Mouse (Mus musculus): ENCODE measurements around the gene Satb1.
A peak's percentile ranks its signal among the peaks of the same experiment; 100 is the strongest.

The Satb1 gene

DNA sequence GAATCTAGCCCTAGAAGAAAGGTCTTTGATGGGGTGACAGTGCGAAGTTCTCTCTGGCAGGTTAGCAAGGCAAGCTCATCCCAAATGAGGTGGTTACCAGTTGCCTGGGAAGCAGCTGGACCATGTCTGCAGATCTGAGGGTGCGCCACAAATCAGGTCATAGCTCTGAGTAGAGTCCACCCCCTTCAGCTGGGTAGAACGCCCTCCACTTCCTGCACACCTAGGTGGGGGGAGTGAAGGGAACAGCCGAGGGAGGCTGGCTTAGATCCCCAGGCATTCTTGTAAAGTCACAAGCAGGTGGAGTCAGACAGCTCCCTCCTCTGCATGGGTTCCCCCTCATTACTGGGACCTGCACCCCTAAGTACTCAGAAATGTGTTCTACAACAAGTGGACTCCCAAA lies 6.6 kb downstream of the Satb1 start:
- DNase-seq (ENCODE audit: low spot score in 2 of 2): no peak

DNA sequence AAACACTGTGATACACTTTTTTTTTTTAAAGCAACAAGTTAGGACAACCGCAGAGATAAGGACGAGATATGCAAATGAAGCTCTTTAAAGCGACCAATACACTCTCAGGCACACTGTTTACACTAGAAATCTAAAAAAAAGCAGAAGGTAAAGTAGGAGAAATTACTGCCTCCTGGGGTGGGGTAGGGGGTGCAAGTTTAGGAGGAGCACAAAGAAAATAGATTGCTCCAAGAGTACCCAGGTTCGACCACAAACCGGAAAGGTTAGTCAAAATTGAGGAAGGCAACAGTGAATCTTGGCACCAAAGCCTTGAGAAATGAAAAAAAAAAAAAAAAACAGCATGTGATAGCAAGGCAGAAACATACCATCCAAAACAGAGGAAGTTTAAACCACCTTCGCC lies 18.8 kb downstream of the Satb1 start:
- no peak for DNase-seq (ENCODE audit: low spot score in 2 of 2)

DNA sequence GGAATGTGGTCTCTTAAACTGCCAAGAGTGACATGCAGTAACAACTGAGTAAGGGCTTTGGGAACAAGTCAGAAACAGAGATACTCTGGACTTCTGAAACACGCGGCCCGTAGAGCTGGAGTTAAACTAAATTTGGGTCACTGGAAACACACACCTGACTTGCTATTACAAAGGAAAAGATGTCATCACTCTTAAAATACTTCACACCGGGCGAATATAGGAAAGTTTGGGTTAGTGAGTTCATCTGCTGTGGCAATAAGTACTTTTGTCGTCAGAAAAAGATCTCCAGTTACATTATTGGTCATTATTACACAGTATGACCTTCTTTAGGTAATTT lies 19.3 kb downstream of the Satb1 start:
- DNase-seq (ENCODE audit: low spot score in 2 of 2): no peak

DNA sequence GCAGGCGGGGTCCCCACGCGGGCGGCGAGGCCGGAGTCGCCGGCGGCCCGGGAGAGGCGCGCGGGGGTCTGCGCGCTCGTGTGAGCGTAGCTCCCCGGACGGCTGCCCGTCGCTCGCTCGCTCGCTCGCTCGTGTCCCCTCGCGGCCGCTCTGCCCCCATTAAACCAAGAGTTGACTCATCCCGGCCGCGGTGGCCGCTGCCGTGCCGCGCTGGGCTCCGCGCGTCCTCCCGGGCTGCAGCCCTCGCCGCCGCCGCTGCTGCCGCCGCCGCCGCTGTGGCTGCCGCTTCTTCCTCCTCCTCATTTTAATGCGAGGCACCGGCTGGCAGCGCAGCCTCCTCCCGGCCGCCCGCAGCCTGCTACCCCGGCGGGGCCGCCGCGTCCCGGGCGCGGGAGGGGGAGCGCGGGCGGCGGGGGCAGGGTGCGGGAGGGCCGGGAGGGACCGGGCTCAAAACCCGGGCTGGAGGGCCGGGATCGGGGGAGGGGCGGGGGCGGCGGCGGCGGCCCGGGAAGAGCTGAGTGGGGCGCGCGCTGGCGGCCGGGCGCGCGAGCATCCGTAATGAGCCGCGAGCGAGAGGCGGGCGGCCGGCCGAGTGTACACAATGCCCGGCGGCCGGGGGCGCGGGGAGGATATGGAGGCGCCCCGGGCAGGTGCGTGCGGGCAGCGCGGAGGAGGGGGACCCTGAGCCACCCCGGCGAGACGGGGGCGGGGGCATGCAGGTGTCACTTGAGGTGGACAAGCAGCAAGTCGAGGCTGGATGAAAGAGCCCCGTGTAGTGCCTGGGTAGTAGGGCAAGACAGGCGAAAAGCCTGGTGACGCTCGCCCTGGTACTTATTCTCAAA lies 19.9 kb downstream of the Satb1 start:
- DNase-seq (ENCODE audit: low spot score in 2 of 2): peak; percentile 28 to 61

DNA sequence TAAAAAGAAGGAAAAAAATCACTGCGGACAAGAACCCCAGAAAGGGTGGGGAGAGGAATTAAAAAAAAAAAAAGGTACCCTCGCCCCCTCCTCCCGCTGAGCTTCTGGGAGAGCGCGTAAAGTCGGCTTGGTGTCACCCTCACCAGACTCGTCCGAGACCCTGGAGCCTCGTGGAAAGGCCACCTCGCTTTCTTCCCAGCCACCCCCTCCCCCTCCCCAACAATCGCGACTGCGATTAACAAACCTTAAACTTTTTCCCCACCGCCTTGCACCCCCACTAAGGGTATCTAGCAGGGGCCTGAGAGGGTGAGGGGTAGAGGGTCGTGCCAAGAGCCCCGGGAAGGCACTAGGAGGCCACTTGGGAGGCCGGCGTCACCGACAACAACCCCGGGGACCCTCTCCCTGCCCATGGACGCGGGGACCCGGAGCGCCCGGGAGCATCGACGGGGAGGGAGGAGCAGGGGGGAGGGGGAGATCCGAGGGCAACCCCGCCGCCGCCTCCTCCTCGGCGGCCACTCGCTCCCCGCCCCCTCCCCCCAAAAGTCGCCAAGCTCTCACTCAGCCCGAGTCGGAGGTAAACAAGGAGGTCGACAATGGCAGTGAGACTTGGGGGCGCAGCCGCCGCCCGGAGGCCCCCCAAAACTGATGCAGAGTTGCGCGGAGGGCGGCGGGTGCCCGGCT lies 20.7 kb downstream of the Satb1 start:
- DNase-seq (ENCODE audit: low spot score in 2 of 2): peak in 1 of 2 experiments; percentile 42

DNA sequence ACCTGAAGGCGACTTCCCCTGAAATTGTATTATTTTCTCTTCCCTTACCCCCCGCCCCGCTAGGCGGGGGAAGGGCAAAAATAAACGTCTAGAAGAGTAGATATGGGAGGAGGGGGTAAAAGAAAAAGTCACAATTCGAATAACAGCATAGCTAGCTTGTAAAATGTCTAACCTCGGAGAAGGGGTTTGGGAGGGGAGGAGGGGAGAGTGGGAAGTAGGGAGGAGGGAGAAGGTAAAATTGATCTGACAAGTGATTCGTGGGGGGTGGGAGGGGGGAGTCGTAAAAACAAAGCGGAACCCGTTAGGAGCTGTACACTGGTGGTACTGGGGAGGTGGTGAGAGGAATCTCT lies 21.2 kb downstream of the Satb1 start:
- no peak for DNase-seq (ENCODE audit: low spot score in 2 of 2)

DNA sequence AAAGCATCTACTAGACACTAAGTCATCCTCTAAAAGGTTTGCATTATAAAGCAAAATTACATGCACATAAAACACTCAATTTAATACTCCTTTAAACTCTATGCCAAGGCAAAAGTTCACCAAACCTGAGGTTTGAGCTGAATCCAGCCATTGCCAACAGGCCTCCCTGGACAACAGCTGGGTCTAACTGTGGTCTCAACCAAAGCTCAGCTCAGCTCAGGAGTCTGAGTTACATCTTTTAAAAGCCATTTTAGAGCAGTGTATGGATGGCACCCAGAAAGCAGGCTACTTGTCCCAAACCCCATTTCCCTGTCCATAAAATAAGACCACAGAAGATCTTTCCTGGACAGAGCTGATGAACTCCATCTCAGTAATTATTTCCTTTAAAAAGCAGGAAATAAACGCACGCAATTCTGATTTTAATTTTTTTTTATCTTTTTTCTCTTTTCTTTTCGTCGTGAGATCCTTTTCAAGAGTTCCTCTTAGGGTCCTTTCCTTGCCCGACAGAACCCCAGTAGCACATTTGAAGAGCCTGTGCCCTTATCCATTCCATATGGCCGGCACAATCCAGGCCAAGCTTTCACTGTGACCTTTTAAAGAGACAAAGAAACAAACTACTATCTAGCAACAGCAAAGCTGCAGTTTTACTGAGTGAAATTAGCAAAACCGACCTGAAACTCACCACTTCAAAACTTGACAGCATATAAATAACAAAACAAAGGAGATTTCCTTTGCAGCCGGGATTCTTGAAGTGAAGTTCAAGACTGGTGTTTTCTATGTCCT lies 21.8 kb downstream of the Satb1 start:
- peak; percentile 22 to 42 for DNase-seq (ENCODE audit: low spot score in 2 of 2)

DNA sequence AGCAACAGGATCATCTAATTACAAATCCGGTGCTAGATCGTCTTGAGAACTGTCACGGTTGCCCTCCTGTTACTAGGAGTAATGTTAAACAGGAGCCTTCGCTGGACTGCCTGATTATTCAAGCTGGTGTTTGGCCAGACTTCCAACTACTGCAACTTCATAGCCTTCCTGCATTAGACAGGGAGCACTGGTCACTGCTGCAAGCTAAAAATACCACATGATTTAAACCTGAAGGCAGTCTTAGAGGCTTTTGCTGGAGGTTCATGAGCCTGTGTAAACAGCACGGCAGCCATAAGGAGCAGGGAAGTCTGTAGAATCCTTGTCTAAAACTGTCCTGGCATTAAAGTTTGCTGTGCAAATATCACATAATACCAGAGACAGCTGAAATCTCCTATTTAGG lies 25.7 kb downstream of the Satb1 start:
- DNase-seq (ENCODE audit: low spot score in 2 of 2): no peak

DNA sequence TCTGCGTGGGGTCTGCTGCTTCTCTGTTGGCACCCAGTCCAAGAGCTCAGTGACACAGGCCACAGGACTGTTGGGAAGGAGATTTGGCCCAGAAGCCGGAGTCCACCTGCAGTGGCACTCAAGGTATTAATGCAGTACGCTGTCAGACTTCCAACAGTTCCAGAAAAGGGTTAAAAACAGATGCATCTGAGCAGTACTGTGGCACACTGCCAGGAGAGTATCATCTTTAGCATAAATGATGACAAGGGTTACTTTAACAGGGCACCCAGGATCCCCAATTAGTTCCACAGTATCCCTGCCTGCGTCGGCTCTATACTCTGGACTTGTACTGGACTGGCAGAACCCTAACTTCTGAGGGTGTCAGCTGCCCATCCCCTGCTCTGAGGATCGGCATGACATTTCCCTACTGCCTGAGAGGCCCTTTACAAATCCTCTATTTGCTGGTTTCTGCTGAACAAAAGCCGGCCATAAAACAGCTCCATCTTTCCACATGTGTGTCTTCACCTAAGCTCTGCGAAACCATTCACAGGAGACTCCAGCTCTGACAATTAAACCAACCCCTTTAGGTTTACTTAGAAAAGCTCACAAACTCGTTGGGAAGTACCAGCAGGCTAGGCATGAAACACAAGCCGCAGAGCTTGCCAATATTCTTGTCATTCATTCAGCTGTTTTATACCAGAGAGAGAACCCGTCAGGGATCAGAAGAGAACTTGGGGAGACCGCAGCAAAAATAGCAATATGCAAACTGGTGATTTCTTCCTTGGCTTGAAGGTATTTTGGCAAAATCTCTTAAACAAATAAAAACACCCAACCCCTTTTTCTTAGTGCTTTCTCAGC lies 26.7 kb downstream of the Satb1 start:
- no peak for DNase-seq (ENCODE audit: low spot score in 2 of 2)

DNA sequence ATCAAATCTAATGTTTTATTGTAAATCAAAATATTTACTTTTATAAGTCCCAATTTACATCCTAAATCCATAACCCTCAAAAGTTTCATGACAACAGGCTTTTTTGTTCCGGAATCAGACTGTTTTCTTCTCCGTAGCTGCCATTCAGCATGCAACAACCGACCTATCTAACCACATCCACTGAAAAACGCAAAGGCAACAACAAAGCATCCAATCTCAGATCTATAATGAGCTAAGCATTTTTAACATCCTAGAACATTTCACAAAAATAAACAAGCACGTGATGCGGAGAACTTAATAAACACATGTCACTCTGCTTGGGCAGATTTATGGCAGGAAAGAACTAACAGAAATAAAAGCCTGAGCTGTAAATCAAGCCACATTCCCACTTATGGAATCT lies 32.9 kb downstream of the Satb1 start:
- no peak for DNase-seq (ENCODE audit: low spot score in 2 of 2)

DNA sequence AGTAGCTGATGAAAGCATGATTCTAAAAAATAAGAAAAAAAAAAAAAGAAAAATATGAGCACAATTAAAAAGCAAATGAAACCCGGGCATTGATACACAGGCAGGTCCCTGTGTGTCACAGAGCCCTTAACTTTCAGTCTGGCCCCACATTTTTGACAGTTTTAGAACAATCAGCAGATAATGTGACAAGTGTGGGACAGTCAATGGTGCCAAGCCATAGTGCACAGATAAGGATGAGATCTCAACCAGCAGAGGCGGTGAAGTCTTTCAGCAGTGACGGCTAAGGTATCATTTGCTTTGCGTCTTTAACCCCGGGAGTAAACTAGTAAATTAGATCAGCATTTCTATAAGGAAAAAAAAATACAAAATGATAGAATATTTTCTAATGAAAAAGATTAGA lies 36.6 kb downstream of the Satb1 start:
- DNase-seq (ENCODE audit: low spot score in 2 of 2): no peak

DNA sequence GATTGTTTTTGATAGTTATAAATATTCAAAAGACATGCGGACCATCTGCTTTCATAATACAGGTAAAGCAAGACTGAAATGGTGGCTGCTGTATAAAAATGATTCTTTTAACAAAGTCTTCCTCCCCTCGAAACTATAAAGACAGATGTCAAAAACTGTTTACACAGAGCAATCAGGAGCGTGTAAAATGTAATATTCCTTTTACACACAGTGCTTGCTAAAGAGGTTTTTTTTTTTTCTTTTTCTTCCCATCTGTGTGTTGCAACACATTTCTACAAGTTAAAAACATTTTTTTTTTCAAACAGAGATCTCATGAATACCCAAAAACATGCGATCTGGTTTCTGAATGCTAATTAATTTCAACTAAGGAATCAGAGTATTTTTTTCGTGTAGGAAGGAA lies 41.9 kb downstream of the Satb1 start:
- DNase-seq (ENCODE audit: low spot score in 2 of 2): no peak

DNA sequence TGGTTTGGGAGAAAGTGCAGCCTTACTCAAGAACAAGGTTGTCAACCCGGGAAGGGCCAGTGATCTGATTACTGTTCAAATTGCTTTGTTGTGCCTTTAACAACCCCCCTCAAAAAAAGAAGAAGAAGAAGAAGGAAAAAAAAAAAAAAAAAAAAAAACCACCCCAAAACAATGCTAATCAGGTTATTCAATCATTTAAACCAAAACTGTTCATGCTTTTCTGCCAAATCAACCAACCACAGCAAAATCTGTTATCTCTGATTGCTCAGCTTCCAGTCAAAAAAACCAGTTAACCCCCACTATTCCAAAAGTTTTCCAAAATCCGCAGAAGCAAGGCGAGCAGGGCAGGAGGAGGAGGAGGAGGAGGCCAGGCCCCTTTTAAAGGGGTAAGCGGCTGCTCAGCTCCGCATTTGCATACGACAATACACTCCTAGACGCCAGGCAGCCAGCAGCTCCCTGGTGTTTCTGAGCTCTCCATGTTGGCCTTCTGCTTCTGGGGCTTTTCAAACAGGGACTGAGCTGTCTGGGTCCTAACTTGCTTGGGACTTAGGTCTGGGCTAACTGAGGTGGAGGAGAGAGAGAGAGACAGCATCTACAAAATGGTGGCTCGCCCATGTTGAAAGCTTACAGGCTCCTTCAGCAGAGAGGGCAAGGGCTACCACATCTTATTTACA lies 42.6 kb downstream of the Satb1 start:
- DNase-seq (ENCODE audit: low spot score in 2 of 2): no peak

DNA sequence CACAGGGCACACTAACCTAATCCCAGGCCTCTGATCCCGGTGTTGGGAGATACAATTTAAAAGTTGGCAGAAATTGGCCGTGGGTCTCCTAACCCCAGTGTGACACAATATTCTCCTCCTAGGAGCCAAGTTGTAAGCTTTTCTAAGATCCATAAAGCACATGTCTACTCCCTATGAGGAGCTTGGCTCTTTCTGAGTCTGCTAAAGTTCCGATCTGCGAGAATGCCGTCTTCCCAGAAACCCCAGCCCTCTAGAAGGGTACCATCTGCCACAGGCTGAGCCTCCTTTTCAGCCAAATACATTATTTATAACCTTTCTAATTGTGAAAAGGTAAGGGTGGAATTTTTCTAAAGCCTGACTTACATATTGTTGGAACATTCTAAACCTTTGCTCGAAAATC lies 43.3 kb downstream of the Satb1 start:
- no peak for DNase-seq (ENCODE audit: low spot score in 2 of 2)

DNA sequence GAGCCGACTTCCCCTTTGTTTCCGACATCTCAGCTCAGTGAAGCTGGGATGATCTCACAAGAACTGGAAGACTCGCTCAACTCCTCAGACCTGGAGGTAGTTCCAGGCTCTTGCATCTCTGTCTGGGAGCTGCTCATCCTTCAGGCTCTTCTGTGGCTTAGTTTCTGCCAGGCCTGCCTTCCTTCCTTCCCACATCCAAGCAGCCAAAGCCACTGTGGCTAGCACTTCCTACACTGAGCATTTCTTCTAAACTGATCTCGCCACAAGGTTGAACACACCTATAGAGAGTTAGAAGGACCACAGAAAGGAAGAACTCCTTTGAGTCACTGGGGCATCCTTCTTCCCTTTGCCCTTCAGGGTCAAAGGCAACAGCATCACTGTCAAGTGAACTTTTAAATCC lies 44.0 kb downstream of the Satb1 start:
- no peak for DNase-seq (ENCODE audit: low spot score in 2 of 2)

DNA sequence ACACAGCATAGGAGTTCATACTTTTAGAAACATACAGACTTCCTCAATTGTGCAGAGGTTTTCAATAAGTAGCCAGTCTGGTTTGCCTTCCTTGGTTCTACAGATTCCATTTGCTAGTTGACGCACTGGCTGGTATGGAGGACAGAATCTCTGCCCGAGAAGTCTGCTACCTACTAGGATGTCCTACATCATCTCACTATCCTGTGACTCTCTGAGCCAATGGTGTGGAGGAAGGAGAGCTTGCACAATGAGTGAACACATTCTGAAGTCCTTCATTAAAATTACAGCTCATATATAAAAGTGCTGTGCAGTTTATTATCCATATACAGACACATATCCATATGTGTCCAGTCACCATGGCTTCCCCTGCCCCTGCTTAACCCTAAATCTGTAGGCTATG lies 45.1 kb downstream of the Satb1 start:
- DNase-seq (ENCODE audit: low spot score in 2 of 2): no peak

DNA sequence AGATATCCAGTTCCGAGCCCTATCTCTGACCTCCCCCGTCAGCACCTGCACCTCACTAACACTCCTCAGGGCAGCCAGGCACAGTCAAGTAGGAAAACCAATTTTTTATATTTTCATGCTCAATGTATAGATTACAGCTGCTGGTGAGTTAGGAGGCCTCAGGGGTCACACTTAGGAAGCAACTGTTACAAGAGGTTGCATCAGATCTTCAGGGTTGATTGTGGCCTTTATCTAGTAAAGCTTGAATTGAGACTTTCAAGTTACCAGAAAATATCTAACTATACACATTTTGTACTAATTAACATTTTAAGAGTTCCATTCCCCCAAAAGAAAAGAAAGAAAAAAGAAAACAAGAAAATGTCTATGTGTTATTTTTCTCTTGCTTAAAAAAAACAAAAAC lies 47.0 kb downstream of the Satb1 start:
- DNase-seq (ENCODE audit: low spot score in 2 of 2): no peak

DNA sequence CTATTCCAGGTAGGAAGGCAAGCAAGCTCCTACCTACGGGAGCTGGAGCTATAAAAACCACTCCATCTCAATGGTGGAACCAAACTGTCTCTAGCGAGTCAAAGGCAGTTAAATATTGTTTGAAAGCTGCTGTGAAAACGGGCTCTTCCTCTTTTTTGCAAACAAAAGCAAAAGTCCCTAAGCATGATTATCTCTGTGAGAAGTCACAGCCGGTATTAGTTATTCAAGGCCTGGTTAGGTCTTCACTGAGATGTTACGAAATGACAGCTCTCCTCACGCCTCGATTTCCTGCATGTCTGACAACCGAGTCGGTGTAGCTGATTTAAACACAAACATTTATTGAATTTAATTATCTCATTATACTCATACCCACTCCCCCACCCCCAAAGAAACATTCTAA lies 48.2 kb downstream of the Satb1 start:
- no peak for DNase-seq (ENCODE audit: low spot score in 2 of 2)

DNA sequence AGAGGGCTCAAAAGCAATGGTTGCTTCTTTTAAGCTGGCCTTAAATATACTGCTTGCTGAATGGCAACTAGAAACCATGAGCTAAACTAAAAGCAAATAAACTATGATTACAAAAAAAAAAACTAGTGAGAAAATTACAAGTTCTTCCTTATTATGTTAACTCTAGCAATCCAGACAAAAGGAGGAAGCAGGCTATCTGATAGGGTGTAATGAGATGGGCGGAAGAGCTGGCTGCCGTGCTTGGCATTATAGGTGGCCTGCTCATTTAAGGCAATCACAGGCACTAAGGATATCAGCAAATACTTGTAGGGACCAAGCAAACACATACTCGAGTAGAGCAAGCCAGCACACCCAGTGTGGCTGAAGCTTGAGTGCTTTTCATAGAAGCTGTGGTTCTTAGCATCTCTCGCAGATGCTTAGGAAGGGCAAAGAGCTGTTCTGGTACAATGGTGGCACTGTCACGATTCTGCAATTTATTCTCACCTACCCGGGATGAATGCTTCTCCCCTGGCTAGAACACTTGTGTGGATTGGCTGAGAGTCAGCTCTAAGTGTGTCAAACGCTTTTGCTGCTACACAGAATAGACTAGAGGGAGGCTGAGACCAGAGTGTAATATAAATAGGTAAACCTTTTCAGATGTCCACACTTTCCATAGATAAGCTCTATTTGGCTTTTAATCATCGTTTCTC lies 49.4 kb downstream of the Satb1 start:
- no peak for DNase-seq (ENCODE audit: low spot score in 2 of 2)

DNA sequence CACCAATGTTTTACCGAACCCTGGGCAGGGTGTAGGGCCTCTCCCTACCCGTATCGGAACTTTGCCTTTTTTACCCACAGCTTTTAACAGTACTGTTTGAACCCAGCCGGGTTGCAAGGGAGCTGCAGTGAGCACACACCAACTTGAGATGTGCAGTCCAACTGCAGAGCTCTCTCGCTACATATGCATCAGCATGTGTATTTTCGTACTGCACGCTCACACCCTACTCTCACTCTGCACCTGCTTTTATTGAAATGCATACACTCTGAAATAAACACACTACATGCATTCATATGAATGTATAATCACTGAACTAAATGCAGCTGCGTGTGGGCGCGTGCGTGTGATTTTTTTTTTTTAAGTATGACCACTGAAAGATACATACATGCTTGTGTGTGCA lies 53.1 kb downstream of the Satb1 start:
- DNase-seq (ENCODE audit: low spot score in 2 of 2): no peak

DNA sequence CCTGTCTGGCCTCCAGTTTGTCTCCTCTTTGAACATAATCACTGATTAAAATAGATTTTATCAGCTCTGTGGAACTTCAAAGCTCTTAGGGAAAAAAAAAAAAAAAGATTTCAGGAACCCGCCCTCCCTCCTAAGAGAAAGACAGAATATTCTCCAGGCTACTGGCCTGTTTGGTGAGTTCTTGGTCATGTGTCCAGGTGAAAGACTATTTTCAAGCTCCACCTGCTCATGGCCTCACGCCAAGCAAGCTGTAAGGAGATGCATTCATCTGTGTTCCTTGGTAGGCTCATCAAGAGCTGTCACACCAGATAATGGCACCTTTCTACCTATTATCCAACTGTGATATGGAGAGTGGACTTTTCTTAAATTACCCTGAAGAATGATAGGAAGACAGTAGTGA lies 54.1 kb downstream of the Satb1 start:
- DNase-seq (ENCODE audit: low spot score in 2 of 2): peak; percentile 10 to 16
